Mouse (Mus musculus) thymus, adult 2 months (tissue): ENCODE results near the gene Sub1.

Experiments used
- CTCF ChIP-seq: fragments of 200-500 bp; IDR thresholded peaks from 2 replicates; pipeline ENCODE4 v1.5.1; 2012; ENCODE audit warnings: mild to moderate bottlenecking, control low read depth, low read length, moderate library complexity, borderline replicate concordance; ENCODE audit not compliant: control insufficient read depth, poor library complexity, insufficient read depth; ENCODE audit errors: extremely low read depth
- POLR2A ChIP-seq: fragments of 200-500 bp; IDR thresholded peaks from 2 replicates; pipeline ENCODE4 v1.6.1; 2012; ENCODE audit warnings: mild to moderate bottlenecking, low read length, control low read depth, moderate library complexity; ENCODE audit not compliant: control insufficient read depth, poor library complexity, insufficient read depth; ENCODE audit errors: extremely low read depth

DNA sequence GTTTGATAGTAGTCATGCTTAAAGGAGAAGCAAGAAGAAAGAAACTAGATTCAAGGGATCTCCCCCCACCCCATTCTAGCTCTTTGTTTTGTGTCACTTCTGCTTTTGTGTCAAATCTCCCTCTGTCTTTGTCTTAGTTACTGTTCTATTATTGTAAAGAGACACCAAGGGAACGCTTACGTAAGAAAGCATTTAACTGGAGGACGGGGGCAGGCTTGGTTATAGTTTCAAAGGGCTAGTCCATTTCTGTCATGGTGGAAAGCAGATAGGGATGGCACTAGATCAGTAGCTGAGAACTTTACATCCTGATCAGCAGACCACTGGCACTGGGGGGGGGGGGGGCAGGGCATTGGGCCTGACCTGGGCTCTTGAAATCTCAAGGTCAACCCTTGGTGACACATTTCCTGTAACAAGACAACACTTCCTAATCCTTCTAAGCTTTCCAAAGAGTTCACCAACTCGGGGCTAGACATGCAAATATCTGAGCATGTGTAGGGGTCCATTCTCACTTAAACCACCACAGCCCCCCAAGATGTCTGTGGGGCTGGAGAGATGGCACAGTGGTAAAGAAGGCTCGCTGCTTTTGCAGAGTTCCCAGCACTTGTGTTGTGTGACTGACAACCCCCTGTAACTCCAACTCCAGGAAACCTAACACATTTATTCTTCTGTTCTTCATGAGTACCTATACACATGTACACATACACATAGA lies 17.6 kb upstream of the Sub1 start:
- no peak for TF ChIP-seq CTCF
- TF ChIP-seq POLR2A: no peak
